Mouse (Mus musculus): Measurements from ENCODE around the gene Pdpn. TPM values are rescaled to one million over a fixed set of nuclear protein-coding genes. Genes with fewer than 3 reads are reported as not detected.

The Pdpn gene
- total RNA-seq, 2 experiments from 2014 or later, result 5.1 to 7.4 TPM

- no peak for DNase-seq
Measured at GRCm38 (mm10) chr4:143298431-143299315, 691 bp downstream of the Pdpn start.

- no peak for DNase-seq
Measured at GRCm38 (mm10) chr4:143297016-143297556, 2.3 kb downstream of the Pdpn start.

- no peak for DNase-seq
Measured at GRCm38 (mm10) chr4:143296153-143296552, 3.2 kb downstream of the Pdpn start.

DNA sequence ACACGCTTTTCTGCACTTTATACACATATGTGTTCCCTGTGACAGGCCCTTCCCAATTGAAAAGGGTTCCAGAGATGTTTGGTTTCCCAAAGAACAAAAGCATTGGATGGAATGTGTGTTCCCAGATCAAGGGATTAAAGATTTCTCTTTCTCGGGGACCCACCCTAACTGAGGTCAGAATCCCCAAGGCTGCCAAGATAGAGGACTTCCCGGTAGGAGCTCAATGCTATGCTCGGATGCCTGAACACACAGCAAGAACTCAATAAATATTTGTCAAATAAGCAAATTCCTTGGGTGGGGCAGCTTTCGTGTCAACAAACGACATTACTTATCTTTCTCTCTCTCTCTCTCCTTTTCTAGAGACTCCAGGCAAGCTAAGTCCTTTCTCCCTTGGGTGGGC lies 5.0 kb downstream of the Pdpn start:
- DNase-seq, result no peak

DNA sequence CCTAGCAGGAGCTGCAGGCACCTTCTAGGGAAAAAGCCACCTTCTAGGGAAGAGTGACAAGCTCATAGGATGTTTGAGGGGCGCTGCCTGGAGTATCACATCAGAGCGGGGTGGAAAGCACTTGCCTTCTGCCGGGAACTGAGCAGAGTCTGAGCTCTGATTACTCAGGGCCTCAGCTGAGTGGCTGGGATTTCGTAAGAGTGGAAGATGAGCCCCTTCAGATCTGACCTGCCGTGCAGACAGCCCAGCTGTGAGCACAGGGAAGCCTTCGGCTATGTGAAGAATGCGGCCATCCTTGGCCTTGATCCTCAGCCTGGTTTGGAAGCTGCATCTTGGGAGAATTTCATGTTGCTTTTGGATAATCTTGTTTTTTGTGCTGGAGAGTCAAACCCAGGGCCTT lies 10.5 kb downstream of the Pdpn start:
- no peak for DNase-seq

DNA sequence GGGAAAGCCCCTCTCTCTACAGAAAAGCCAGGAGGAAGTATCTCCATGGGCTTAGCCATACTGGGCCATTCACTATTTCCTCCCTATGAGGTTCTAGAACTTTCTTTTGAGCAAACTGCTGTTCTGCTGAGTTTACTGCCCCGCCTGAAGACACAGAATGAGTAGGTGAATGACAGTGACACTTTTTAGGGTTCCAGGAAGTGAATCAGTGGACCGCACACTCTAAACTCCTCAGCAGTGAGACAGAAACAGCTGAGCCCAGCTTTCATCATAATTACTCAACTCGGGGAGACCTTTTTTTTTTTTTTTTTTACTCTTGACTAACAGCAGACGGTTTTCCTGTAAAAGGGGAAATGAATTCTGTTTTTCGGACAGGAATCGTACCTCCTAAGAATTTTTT lies 10.9 kb downstream of the Pdpn start:
- no peak for DNase-seq

DNA sequence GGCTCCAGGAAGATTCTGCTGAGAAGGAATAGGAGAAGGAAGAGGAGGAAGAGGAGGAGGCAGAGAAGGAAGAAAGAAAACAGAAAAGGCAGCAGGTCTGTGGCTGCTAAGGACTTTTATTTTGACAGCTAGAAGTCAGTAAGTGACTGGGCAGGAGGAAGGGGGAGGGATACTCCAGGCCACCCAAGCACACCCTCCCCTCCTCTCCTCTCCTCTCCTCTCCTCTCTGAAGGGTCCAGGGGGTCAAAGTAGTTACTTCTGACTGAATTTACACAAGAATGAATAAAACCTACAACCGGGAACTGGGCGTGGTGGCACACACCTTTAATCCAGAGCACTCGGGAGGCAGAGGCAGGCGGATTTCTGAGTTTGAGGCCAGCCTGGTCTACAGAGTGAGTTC lies 12.3 kb downstream of the Pdpn start:
- DNase-seq, result no peak

- DNase-seq, result no peak
Measured at GRCm38 (mm10) chr4:143280166-143280565, 19.2 kb downstream of the Pdpn start.

DNA sequence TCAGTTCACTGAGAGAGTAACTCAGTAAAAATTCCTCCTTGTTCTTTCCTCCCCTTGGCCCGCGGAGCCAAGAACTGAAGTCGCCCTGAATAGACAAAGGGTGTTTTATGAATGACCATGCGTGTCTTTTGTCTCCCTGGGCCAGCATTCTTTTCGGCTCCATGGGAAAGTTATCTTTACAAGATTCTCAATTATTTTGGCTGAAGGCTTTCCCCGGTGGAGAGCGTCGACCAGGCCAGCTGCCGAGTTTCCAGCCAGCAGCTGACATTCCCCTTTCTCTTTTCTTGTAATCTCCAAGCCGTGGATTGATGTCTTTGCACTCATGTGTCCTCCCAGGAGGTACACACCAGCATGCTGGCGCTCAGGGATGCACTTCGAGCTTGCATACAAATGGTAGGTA lies 19.7 kb downstream of the Pdpn start:
- no peak for DNase-seq

GRCm38 (mm10) chr4:143279016-143279415 lies 20.3 kb downstream of the Pdpn start:
- no peak for DNase-seq

GRCm38 (mm10) chr4:143278429-143278871 lies 20.9 kb downstream of the Pdpn start:
- peak; percentile 23 to 27 for DNase-seq

DNA sequence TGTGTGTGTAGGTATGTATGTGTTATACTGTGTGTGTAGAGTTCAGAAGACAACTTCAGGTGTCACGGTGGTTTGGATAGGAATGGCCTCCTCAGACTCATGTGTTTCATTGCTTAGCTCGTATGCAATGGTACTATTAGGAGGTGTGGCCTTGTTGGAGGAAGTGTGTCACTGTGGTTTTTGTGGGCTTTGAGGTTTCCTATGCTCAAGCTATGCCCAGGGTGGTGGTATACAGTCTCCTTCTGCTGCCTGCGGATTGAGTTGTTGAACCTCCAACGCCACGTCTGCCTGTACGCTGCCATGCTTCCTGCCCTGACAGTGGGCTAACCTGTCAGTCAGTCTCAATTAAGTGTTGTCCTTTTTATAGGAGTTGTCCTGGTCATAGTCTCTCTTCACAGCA lies 22.0 kb downstream of the Pdpn start:
- DNase-seq, result no peak

DNA sequence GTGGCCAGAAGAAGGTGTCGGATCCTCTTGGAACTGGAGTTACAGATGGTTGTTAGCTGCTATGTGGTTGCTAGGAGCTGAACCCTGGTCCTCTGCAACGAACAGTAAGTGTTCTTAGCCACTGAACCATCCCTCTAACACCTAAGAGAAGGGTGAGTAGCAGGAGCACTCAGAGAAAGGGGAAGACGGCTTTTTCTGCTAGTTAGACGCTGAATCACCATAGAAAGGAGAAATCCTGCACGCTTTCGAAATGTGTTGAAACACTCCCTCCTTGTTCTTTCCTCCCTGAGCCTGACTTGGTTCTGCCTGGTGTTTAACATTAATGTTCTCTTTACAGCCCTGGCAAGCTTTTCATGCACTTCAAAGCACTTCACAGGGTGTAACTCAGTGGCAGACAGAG lies 27.8 kb downstream of the Pdpn start:
- no peak for DNase-seq

- DNase-seq, result no peak
Measured at GRCm38 (mm10) chr4:143270903-143271302, 28.5 kb downstream of the Pdpn start.

GRCm38 (mm10) chr4:143262696-143263095 lies 36.7 kb downstream of the Pdpn start:
- DNase-seq, result no peak

- no peak for DNase-seq
Measured at GRCm38 (mm10) chr4:143259718-143260349, 39.5 kb downstream of the Pdpn start.

DNA sequence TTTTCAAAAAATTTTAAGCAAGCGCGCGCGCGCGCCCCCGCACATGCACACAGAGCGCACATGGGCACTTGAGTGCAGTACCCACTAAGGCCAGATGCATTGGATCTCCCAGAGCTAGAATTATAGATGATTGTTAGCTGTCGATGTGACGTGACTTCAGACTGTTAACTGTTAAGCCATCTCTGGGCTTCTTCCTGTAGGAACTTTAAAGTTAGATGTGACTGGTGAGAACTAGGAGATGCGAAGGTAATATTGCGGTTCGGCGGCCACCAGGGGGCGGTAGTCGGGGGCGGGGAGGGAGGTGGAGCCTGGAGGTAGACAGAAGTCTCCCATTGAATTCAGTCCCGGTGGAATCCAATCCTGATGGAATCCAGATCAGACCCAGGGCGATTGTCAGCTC lies 40.8 kb downstream of the Pdpn start:
- DNase-seq, result peak; percentile 61 to 82

DNA sequence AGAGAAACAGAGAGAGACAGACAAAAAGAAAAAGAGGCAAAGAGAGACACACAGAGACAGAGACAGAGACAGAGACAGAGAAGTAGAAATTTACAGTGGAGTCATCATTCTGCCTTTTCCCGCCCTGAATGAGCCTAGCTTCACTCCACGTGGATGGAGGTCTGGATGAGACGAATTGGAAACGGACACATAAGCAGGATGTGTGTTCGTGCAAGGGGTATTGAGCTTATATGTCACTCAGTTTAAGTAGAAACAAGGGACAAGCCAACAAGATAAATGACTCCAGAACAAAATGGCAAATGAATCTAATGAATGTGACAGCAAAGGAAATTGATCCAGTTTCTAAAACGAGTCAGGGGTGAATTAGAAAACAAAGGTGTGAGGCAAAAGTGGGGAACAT lies 41.4 kb downstream of the Pdpn start:
- no peak for DNase-seq

DNA sequence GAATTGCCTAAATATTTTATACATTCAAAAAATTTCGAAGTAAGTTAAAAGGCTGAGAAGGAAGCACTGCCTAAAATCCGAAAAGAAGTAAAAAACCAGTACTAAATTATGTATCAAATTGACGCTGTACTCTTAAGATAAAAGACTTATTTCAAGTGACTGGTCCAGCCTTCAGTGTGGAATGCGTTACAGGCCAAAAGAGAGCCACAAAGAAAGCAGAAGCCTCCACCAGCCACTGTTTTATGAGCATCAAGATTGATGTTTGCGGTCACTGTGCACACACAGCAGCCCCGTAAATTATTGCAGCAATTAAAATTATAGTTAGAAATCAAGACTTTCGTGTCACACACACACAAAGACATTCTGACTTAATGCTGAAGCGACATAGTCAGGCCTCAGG lies 43.8 kb downstream of the Pdpn start:
- no peak for DNase-seq

- no peak for DNase-seq
Measured at GRCm38 (mm10) chr4:143253356-143253755, 46.0 kb downstream of the Pdpn start.

DNA sequence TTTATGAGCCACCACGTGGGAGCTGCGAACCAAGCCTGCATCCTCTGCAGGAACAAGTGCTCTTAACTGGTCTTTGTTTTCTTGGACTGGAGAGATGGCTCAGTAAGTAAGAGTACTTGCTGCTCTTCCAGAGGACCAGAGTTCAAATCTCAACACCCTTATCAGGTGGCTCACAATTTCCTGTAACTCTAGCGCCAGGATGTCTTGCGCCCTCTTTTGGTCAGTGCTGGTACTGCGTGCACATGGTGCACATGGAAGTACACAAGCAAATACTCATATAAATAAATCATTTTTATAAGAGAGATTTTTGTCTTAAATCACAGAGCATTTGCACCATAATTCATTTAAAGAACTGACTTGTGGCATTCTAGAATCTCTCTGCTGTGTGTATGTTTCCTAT lies 51.3 kb downstream of the Pdpn start:
- DNase-seq, result peak in 1 of 2 experiments; percentile 7

- no peak for DNase-seq
Measured at GRCm38 (mm10) chr4:143241294-143241693, 58.1 kb downstream of the Pdpn start.

DNA sequence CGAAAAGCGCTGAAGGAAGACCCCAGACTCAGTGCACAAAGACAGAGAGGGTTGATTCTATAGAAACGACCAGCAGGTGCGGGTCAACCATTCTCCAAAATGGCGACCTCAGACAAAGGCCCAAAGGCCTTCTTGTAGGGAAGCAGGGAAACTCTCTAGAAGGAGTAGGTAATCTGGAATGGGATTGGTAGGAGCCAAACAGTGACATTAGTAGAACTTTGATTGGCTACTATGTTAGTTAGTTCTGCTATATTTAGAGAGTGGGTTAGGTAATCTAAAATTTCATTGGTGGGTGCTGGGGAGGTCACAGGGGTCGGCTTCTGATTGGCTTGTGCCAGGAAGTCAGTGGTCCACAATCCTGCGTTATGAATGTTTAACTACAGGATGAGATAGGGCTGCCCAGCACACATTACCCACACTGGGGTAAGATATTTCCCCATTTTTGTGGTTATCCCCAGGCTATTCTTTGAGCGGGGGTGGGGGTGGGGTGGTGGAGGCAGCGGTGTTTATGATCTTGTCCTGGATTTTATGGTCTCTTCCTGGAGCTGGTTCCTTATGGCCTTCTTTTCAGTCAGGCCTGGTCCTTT lies 59.7 kb downstream of the Pdpn start:
- DNase-seq, result no peak

All from adrenal gland, postnatal 36 days (tissue).